Mouse (Mus musculus) cerebellum, adult 2 months (tissue): ENCODE results near the gene Tspan4.

ENCODE experiments used
- CTCF ChIP-seq: fragments of 200-500 bp; IDR thresholded peaks from 2 replicates; pipeline ENCODE4 v1.5.1; 2011; ENCODE audit warnings: low read depth, mild to moderate bottlenecking, control low read depth, low read length, moderate library complexity, borderline replicate concordance; ENCODE audit not compliant: insufficient read depth
- POLR2A ChIP-seq: fragments of 200-500 bp; IDR thresholded peaks from 2 replicates; pipeline ENCODE4 v1.6.1; 2011; ENCODE audit warnings: low read length, control low read depth, borderline replicate concordance; ENCODE audit not compliant: insufficient read depth

GRCm38 (mm10) chr7:141465388-141466044 is 9.5 kb upstream of the Tspan4 start:
- no peak for TF ChIP-seq CTCF
- TF ChIP-seq POLR2A, result no peak
